Mouse (Mus musculus): ENCODE measurements around the gene Cdh10.

- TF ChIP-seq CTCF (conservative IDR thresholded peaks at IDR 0.05; ENCODE audit: insufficient read depth, insufficient read length, low read depth, low read length) (no peak), POLR2A (IDR thresholded peaks at IDR 0.05; ENCODE audit: low read depth, low read length) (no peak)
Observed at GRCm38 (mm10) chr15:18987671-18988070, 168.9 kb downstream of the Cdh10 start.

Measured in kidney, adult 2 months (tissue).